Mouse (Mus musculus): ENCODE measurements around the gene Tk1. TPM values are rescaled to one million over a fixed set of nuclear protein-coding genes. Genes with fewer than 3 reads are reported as not detected.

Tk1 gene
- polyA plus RNA-seq, 1 experiment from 2014 or later: 136 TPM

Other genes starting within 250 kb of the Tk1 start
- 20.0 and 22.6 TPM in 2 replicates for gene Tnrc6c, start 171.8 kb downstream of the Tk1 start, polyA plus RNA-seq (2016; fragmentation: Nextera tagmentation; extraction: Ambion mirVana)
- 0.53 and 1.2 TPM in 2 replicates for gene Tmc8, start 44.0 kb downstream of the Tk1 start, polyA plus RNA-seq (2016; fragmentation: Nextera tagmentation; extraction: Ambion mirVana)
- gene Tmc6, start 43.9 kb downstream of the Tk1 start, polyA plus RNA-seq (2016; fragmentation: Nextera tagmentation; extraction: Ambion mirVana): 20.3 and 22.4 TPM in 2 replicates
- gene 6030468B19Rik, start 28.4 kb downstream of the Tk1 start, polyA plus RNA-seq (2016; fragmentation: Nextera tagmentation; extraction: Ambion mirVana): 0.26 and 0.33 TPM in 2 replicates
- gene Gm20708, start 16.4 kb downstream of the Tk1 start, polyA plus RNA-seq (2016; fragmentation: Nextera tagmentation; extraction: Ambion mirVana): 0.36 and 0.58 TPM in 2 replicates
- gene Syngr2, start 16.4 kb downstream of the Tk1 start, polyA plus RNA-seq (2016; fragmentation: Nextera tagmentation; extraction: Ambion mirVana): 27.6 and 28.8 TPM in 2 replicates
- 3.5 and 4.2 TPM in 2 replicates for gene Afmid, start 168 bp downstream of the Tk1 start, polyA plus RNA-seq (2016; fragmentation: Nextera tagmentation; extraction: Ambion mirVana)
- 346 and 369 TPM in 2 replicates for gene Birc5, start 23.2 kb upstream of the Tk1 start, polyA plus RNA-seq (2016; fragmentation: Nextera tagmentation; extraction: Ambion mirVana)
- gene Tmem235, start 34.7 kb upstream of the Tk1 start, polyA plus RNA-seq (2016; fragmentation: Nextera tagmentation; extraction: Ambion mirVana): not detected in 2 replicates
- gene Tha1, start 47.4 kb upstream of the Tk1 start, polyA plus RNA-seq (2016; fragmentation: Nextera tagmentation; extraction: Ambion mirVana): 1.9 and 2.3 TPM in 2 replicates
- 14.9 and 16.4 TPM in 2 replicates for gene Socs3, start 144.0 kb upstream of the Tk1 start, polyA plus RNA-seq (2016; fragmentation: Nextera tagmentation; extraction: Ambion mirVana)
- 40.7 and 43.1 TPM in 2 replicates for gene Pgs1, start 160.2 kb upstream of the Tk1 start, polyA plus RNA-seq (2016; fragmentation: Nextera tagmentation; extraction: Ambion mirVana)

Measured in limb, embryonic 12.5 days (tissue).